Mouse (Mus musculus): ENCODE results near the gene Mbtd1.

- no peak for TF ChIP-seq EP300 (IDR thresholded peaks at IDR 0.05; ENCODE audit: low read depth)
- TF ChIP-seq CTCF (IDR thresholded peaks at IDR 0.05; ENCODE audit: low read depth): no peak
Observed at GRCm38 (mm10) chr11:93950045-93950444, 64.4 kb downstream of the Mbtd1 start.

All from heart, postnatal 0 days (tissue).